Mouse (Mus musculus): ENCODE measurements around the gene Map2k7. TPM values are rescaled to one million over a fixed set of nuclear protein-coding genes. Genes with fewer than 3 reads are reported as not detected.

Gene Map2k7
- 100 to 1,000 TPM in 1 of 2 experiments, 10 to 100 TPM in 1; 92.3 to 108 TPM for total RNA-seq (2021)
- long read RNA-seq, experiment 1, transcript Map2k7-206 (11 exons, 3,497 nt) = major isoform, 54 of 90 reads
- long read RNA-seq, experiment 1, transcript Map2k7-202 (12 exons, 3,525 nt) = minor isoform, 10 of 90 reads
- long read RNA-seq, experiment 1, partial matches to known transcripts = 18 of 90 reads
- long read RNA-seq, experiment 1, other reads (novel, unspliced or antisense) = 3 of 90 reads
- long read RNA-seq, experiment 2, transcript Map2k7-202 (12 exons, 3,525 nt) = minor isoform, 7 of 63 reads
- long read RNA-seq, experiment 2, transcript Map2k7-206 (11 exons, 3,497 nt) = major isoform, 31 of 63 reads
- long read RNA-seq, experiment 2, partial matches to known transcripts = 21 of 63 reads
- long read RNA-seq, experiment 2, other reads (novel, unspliced or antisense) = 3 of 63 reads

DNA sequence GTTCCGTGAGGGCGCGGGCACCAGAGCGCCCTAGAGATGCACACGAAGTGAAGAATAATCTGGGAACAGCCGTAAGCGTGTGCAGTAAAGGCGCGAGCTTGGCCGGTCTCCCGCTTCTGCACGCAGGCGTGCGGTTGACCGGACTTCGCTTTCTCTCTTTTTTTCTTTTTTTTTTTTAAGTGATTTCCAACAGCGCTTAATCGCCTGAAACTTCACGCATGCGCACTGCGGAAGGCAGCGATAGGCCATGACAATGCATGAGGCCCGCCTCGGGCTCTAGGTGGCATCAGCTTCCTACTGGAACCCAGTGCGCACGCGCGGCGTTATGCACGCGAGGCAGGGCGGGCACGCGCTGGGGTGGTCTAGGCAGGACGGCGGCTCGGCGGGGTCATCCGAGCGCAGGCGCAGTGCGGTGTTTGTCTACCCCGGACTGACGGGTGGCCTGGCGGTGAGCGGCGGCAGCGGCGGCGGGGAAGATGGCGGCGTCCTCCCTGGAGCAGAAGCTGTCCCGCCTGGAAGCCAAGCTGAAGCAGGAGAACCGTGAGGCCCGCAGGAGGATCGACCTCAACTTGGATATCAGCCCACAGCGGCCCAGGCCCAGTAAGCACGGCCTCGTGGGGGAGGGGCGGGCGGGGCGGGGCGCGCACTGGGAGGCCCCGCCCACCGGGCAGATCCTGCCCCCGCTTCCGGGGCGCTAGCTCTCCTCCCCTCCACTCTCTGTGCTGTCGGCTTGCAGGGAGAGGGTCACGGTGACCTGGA, at the start of gene Map2k7, which contains the start of gene Gm49320:
Map2k7 (plus strand) TSS at position 307 of the 759 bp plus-strand sequence.
Gm49320 (plus strand) TSS at position 432 of the 759 bp plus-strand sequence.
- DNase-seq (ENCODE audit: low spot score in 2 of 2) = peak; percentile 100

GRCm38 (mm10) chr8:4189031-4189722, 49.4 kb upstream of the Map2k7 start:
- DNase-seq (ENCODE audit: low spot score in 2 of 2) = no peak

DNA sequence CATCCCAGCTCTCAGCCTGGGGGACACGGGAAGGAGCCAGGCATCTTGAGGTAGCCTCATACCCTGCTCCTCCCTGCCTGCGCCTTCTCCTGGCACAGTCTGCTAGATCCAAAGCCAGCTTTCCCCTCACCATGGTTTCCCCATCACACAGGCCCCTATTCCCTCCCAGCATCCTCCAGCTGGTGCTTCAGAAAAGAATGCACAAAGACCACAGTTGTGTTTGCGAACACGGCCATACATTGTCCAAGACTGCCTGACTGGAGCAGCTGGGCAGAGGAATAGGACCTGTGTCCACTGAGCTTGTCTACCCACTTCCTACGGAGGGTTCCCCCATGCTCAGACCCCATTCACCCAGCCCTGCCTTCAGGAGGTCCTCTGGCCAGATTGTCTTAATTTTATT, 46.2 kb upstream of the Map2k7 start:
- DNase-seq (ENCODE audit: low spot score in 2 of 2) = no peak

DNA sequence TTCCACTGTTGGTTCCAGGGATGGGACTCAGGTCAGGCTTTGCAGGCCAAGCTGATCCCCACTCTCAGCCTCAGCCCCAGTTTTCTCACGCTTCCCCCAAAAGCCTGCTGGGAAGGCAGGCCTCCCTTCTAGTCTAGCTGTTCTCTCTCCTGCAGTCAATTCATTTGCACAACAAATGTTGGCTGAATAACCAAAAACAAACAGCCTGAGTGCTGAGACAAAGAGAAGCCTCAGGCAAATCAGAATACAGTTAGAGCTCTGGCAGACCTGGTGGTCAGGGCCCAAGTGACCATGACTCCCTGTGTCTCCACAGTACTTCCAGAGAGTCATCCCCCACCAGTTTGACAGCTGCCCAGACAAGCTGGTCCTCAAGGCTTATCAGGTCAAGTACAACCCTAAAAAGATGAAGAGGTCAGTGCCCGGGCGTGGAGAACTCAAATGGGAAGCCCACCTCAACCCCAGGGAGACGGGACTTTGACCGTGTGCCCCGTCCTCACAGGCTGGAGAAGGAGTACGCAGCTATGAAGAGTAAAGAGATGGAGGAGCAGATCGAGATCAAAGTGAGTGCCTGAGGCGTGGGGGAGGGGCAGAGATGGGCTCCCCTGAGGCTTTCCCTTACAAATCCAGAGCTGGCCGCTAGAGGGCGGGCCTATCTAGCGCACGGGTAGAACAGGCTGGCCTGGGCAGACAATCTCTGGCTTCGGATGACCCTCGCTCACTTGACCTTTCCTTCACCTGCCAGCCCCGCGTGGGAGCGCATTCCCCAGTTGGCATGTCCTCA, 45.5 kb upstream of the Map2k7 start:
- DNase-seq (ENCODE audit: low spot score in 2 of 2) = peak; percentile 91 to 92

GRCm38 (mm10) chr8:4193588-4193894, 45.0 kb upstream of the Map2k7 start:
- DNase-seq (ENCODE audit: low spot score in 2 of 2) = no peak

DNA sequence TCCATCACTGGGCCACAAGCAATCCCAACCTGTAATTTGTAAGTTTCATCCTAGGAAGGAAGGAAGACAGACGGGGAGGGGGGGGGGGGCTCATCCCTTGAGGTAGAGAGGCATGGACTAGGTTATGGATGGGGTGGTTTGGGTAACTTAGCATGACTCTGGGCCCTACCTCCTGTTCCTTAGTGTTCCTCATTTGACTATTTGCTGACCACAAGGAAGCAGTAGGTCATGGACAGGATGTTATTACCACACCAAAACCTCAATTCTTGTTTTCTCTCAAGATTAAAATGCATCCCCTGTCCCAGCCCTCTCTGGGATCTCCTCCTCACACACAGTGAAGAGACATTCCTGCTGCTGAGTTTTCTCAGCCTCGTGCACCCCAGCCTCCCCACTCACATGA, 37.2 kb upstream of the Map2k7 start:
- no peak for DNase-seq (ENCODE audit: low spot score in 2 of 2)

DNA sequence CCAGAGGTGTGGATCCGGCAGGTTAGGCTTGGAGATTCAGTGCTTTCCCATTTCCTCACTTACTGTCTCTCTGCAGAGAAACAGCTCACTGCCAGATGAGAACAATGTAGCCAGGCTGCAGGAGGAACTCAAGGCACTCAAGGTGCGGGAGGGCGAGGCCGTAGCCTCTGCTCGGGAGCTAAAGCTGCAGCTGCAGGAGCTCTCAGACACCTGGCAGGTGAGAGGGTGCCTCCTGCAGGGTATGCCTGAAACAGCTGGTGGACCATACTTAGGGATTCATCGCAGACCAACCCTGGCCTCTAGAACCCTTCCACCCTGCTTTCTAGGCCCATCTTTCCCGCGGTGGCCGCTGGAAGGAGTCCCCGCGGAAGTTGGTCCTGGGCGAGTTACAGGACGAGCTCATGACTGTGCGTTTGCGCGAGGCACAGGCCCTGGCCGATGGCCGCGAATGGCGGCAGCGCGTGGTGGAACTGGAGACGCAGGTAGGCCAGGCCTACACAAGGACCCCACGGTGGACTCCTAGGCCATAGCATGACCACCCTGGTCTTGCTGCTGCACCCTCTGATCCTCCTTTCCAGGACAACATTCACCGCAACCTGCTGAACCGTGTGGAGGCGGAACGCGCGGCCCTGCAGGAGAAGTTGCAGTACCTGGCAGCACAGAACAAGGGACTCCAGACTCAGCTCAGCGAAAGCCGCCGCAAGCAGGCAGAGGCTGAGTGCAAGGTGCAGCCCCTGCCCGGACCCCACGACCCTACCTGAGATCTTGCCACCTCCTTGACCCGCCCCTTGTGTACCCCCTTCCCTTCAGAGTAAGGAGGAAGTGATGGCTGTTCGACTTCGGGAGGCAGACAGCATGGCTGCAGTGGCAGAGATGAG, 33.1 kb upstream of the Map2k7 start:
- DNase-seq (ENCODE audit: low spot score in 2 of 2) = no peak

- DNase-seq (ENCODE audit: low spot score in 2 of 2) = peak in 1 of 2 experiments; percentile 44
Observed at GRCm38 (mm10) chr8:4206182-4207015, 32.1 kb upstream of the Map2k7 start.

GRCm38 (mm10) chr8:4207016-4207350, 31.6 kb upstream of the Map2k7 start:
- DNase-seq (ENCODE audit: low spot score in 2 of 2) = no peak

- DNase-seq (ENCODE audit: low spot score in 2 of 2) = no peak
Observed at GRCm38 (mm10) chr8:4211097-4211496, 27.4 kb upstream of the Map2k7 start.

- no peak for DNase-seq (ENCODE audit: low spot score in 2 of 2)
Observed at GRCm38 (mm10) chr8:4212809-4213209, 25.7 kb upstream of the Map2k7 start.

- DNase-seq (ENCODE audit: low spot score in 2 of 2) = no peak
Observed at GRCm38 (mm10) chr8:4213210-4214005, 25.1 kb upstream of the Map2k7 start.

DNA sequence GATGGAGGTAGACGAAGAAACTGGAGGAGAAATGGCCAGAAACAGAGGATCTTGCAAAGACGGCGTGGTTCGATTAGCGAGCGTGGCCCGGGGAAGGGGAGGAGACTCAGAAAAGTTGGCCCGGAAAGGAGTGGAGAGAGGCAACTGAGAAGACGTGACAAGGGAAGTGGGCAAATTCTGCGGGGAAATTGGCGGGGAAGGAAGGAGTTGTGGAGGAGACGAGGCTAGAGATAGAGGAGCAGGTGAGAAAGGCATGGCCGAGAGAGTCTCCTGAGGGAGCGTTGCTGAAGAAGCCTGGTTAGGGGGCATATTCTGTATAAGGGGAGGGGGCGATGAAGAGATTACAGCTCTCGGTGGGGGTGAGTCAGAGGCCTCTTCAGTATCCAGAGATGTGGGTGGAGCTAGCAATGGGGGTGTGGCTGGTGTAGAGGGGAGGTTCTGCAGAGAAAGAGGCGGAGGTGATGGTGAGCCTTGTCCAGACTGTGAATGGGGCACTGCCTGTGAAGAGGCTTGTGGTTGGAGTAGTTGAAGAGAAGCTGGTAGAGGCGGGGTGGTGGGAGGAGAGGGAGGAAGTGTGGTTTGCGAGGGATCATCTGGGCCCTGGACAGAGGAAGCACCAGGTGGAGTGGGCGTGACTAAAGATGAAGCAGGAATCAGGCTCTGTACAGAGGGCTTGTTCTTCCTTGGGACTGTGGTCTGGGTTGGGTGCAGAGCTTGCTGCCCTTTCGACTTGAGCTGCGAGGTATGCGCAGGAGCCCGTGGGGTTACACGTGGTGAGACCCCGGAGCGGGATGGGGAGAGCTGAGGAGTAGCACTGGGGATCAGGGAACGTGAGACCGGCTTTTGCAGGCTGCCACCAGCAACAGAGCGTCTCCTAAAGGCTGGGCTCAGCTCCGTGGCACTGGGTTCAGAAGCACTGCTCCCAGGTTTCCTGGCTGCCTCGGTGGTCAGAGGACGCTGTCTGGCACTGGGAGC, 24.2 kb upstream of the Map2k7 start:
- DNase-seq (ENCODE audit: low spot score in 2 of 2) = peak in 1 of 2 experiments; percentile 25

DNA sequence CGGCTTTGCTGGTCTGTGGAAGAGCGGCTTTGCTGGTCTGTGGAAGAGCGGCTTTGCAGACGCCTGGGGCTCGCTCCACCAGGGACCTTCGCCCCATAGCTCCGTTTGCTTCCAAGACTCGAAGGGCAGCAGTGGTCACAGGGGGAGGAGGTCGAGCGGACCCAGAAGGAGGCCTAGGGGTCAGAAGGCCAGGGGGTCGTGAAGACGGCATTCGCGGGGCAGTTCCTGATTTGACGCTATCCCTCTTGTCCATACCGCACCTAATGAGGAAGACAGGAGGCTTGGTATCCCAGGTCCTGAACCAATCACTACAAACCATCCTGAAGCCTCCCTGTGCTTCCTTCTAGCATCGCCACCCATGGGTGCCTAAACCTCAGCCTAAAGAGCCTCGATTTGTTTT, 22.2 kb upstream of the Map2k7 start:
- DNase-seq (ENCODE audit: low spot score in 2 of 2) = peak in 1 of 2 experiments; percentile 22

GRCm38 (mm10) chr8:4216791-4217621, 21.5 kb upstream of the Map2k7 start, which contains the start of gene Prr36:
Gene Prr36 (minus strand): TSS chr8:4217459.
- DNase-seq (ENCODE audit: low spot score in 2 of 2) = peak in 1 of 2 experiments; percentile 63

DNA sequence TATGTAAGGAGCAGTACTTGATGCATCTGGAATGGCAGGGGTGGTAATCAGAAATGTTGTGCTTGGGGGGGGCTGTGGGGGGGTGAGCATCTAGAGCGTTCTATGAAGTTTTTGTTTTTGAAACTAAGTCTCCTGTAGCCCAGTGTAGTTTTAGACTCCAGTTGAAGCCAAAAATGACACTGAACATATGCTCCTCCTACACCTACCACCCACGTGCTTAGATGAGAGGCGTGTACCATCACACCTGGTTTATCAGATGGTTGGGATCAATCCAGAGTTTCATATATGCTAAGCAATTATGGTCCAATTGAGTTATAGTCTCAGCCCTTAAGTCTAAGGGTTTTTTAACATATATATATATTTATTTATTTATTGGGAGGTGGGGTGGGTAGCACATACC, 18.9 kb upstream of the Map2k7 start:
- peak in 1 of 2 experiments; percentile 39 for DNase-seq (ENCODE audit: low spot score in 2 of 2)

Measured in left cerebral cortex, adult 18-20 months (tissue).